Mouse (Mus musculus): Measurements from ENCODE around the gene Pde6g.

GRCm38 (mm10) chr11:120422651-120423568 is 30.4 kb downstream of the Pde6g start:
- no peak for TF ChIP-seq CTCF (IDR thresholded peaks at IDR 0.05; ENCODE audit: extremely low read depth, insufficient read length, insufficient replicate concordance, low read depth, low read length)
- no peak for TF ChIP-seq POLR2A (IDR thresholded peaks at IDR 0.05; ENCODE audit: low read depth, low read length)

Data from small intestine, adult 2 months (tissue).